Mouse (Mus musculus) thymus, adult 2 months (tissue): ENCODE results near the gene Tlr5.

Experiments used
- CTCF ChIP-seq: fragments of 200-500 bp; IDR thresholded peaks from 2 replicates; pipeline ENCODE4 v1.5.1; 2012; ENCODE audit warnings: mild to moderate bottlenecking, control low read depth, low read length, moderate library complexity, borderline replicate concordance; ENCODE audit not compliant: control insufficient read depth, poor library complexity, insufficient read depth; ENCODE audit errors: extremely low read depth
- POLR2A ChIP-seq: fragments of 200-500 bp; IDR thresholded peaks from 2 replicates; pipeline ENCODE4 v1.6.1; 2012; ENCODE audit warnings: mild to moderate bottlenecking, low read length, control low read depth, moderate library complexity; ENCODE audit not compliant: control insufficient read depth, poor library complexity, insufficient read depth; ENCODE audit errors: extremely low read depth

DNA sequence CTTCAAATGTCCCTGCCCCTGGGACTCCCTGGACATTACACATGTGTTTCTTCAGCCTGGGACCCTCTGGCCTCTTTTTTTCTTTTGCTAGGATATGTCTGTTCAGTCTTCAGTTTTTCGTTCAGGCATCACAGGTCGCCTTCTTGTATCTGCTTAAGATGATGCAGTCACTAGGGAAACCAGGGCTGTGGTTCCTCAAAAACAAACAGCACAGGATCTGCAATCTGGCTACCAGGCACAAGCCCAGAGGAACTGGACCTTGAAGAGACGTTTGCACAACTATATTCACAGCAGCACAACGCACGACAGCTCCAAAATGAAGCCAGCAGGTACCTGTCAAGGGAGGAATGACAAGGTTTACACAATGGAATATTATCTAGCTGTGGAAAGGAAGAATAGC lies 45.0 kb upstream of the Tlr5 start:
- TF ChIP-seq CTCF: no peak
- TF ChIP-seq POLR2A: no peak
